Mouse (Mus musculus) embryonic facial prominence, embryonic 10.5 days (tissue): ENCODE data around the gene Rras. TPM values are rescaled to one million over a fixed set of nuclear protein-coding genes. Genes with fewer than 3 reads are reported as not detected.
A peak's percentile ranks its signal among the peaks of the same experiment; 100 is the strongest.

Source experiments
- DNase-seq: peaks from one replicate; pipeline ENCODE4 v3.0.0-alpha.2; 2017; ENCODE audit warnings: low spot score
- H3K27ac ChIP-seq: fragments of 300-500 bp; sonication (generic); replicated peaks from 2 replicates; pipeline ENCODE4 v1.5.1; 2016; ENCODE audit warnings: mild to moderate bottlenecking
- H3K27me3 ChIP-seq: fragments of 300-500 bp; sonication (generic); replicated peaks from 2 replicates; pipeline ENCODE4 v1.6.1; 2016; ENCODE audit warnings: low read depth, mild to moderate bottlenecking; ENCODE audit not compliant: poor library complexity, severe bottlenecking
- H3K36me3 ChIP-seq: fragments of 300-500 bp; sonication (generic); replicated peaks from 2 replicates; pipeline ENCODE4 v1.6.1; 2016; ENCODE audit warnings: mild to moderate bottlenecking, moderate library complexity
- H3K4me1 ChIP-seq: fragments of 300-500 bp; sonication (generic); 2 replicates; pipeline ENCODE4 v1.6.1; 2016
- H3K4me3 ChIP-seq: fragments of 300-500 bp; sonication (generic); 2 replicates; pipeline ENCODE4 v1.5.1; 2016; ENCODE audit warnings: mild to moderate bottlenecking, moderate library complexity
- H3K9me3 ChIP-seq: fragments of 300-500 bp; sonication (generic); 2 replicates; pipeline ENCODE4 v1.6.1; 2016; ENCODE audit warnings: mild to moderate bottlenecking
- WGBS: fragments of 180-500 bp; shearing (Covaris S2); methylation state at CpG from one replicate; pipeline ENCODE4 v1.1.7; 2016; 5-methylcytosine and 5-hydroxymethylcytosine counted together
- polyA plus RNA-seq: library from polyadenylated mRNA; unstranded; fragments of >200 nt; fragmentation: Nextera tagmentation; extraction: Ambion mirVana; gene quantifications from 2 replicates; pipeline ENCODE4 v1.2.1, GENCODE M21; 2016

Rras gene
- polyA plus RNA-seq, 1 experiment from 2014 or later, result 20.3 TPM

- Histone ChIP-seq H3K27ac (no peak overlapping the region), H3K36me3 (peaks cover 100% of the 10 kb centered on the region), H3K4me3 (0 out of 2 replicates have a peak overlapping the region, but pooled peaks have one; percentile 4), H3K27me3 (no peaks in the 10 kb centered on the region), H3K4me1 (peaks cover 4% of the 10 kb centered on the region; the same call in 1 of the 2 replicates), H3K9me3 (no peaks in the 10 kb centered on the region)
- 89% methylated on average over 6 of the region's 6 CpGs for WGBS
- no peak for DNase-seq
Observed at GRCm38 (mm10) chr7:45005321-45005992, 12.3 kb upstream of the Rras start.

GRCm38 (mm10) chr7:45006503-45006902 is 11.3 kb upstream of the Rras start:
- 96% methylated on average over 12 of the region's 12 CpGs for WGBS
- no peaks in the 10 kb centered on the region for H3K27me3 ChIP-seq
- H3K4me1 ChIP-seq, result 0 out of 2 replicates have a peak, but pooled peaks cover 3% of the 10 kb centered on the region
- DNase-seq, result no peak
- H3K36me3 ChIP-seq, result peaks cover 100% of the 10 kb centered on the region
- H3K27ac ChIP-seq, result no peak overlapping the region
- H3K4me3 ChIP-seq, result peak overlapping the region; percentile 23; the same call in 1 of the 2 replicates
- H3K9me3 ChIP-seq, result no peaks in the 10 kb centered on the region

DNA sequence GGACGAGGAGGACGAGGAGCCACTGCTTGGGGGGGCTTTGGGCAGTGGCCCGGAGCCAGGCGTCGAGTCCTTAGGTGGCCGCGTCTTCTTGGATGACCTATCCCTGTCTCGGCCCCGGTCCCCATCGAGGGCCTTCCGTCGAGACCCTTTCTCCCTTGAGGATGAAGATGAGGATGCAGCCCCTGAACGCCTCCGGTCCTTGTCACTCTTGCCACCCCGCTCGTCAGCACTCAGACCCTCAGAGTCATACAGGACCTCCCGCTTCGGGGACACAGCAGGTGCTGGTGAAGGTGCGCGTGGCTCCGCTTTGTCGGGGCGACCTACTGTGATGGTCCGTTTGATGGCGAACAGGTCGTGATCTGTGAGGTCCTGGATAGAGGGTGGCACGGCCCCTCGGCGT is 10.6 kb upstream of the Rras start:
- H3K4me3 ChIP-seq, result peak overlapping the region; percentile 23; the same call in 1 of the 2 replicates
- no peaks in the 10 kb centered on the region for H3K9me3 ChIP-seq
- no peak overlapping the region for H3K27ac ChIP-seq
- no peaks in the 10 kb centered on the region for H3K27me3 ChIP-seq
- 0 out of 2 replicates have a peak, but pooled peaks cover 3% of the 10 kb centered on the region for H3K4me1 ChIP-seq
- peaks cover 100% of the 10 kb centered on the region for H3K36me3 ChIP-seq
- WGBS, result 96% methylated on average over 29 of the region's 29 CpGs
- no peak for DNase-seq

DNA sequence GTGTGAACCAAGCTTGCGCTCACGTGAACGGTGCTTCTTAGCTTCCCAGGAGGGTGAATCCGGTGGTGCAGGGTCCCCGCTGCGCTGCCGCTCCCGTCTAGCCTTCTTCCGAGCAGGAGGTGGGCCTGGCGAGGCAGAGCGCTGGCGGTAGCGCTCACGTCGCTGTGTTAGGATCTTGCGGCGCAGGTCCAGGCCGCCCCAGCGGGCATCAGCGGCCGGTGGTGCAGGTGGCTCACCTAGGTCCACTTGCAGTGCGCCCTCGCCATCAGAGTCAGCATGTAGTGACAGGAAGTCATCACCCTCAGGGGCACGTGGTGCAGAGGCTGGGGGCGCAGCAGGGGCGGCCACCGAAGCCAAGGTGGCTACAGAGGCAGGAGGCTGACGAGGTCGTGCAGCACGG is 9.9 kb upstream of the Rras start:
- DNase-seq, result no peak
- H3K36me3 ChIP-seq, result peaks cover 100% of the 10 kb centered on the region
- WGBS, result 95% methylated on average over 30 of the region's 30 CpGs

GRCm38 (mm10) chr7:45008411-45008810 is 9.3 kb upstream of the Rras start:
- 0 out of 2 replicates have a peak, but pooled peaks cover 3% of the 10 kb centered on the region for H3K4me1 ChIP-seq
- H3K9me3 ChIP-seq, result no peaks in the 10 kb centered on the region
- no peak overlapping the region for H3K27ac ChIP-seq
- WGBS, result 95% methylated on average over 19 of the region's 19 CpGs
- DNase-seq, result no peak
- H3K4me3 ChIP-seq, result no peak overlapping the region; the same call in 1 of the 2 replicates
- no peaks in the 10 kb centered on the region for H3K27me3 ChIP-seq
- peaks cover 100% of the 10 kb centered on the region for H3K36me3 ChIP-seq

More for the DNA sequence above, 9.9 kb upstream of the Rras start:
- H3K27me3 ChIP-seq, result no peaks in the 10 kb centered on the region
- H3K9me3 ChIP-seq, result no peaks in the 10 kb centered on the region
- H3K4me3 ChIP-seq, result peak overlapping the region; percentile 29
- 0 out of 2 replicates have a peak, but pooled peaks cover 3% of the 10 kb centered on the region for H3K4me1 ChIP-seq
- H3K27ac ChIP-seq, result no peak overlapping the region

DNA sequence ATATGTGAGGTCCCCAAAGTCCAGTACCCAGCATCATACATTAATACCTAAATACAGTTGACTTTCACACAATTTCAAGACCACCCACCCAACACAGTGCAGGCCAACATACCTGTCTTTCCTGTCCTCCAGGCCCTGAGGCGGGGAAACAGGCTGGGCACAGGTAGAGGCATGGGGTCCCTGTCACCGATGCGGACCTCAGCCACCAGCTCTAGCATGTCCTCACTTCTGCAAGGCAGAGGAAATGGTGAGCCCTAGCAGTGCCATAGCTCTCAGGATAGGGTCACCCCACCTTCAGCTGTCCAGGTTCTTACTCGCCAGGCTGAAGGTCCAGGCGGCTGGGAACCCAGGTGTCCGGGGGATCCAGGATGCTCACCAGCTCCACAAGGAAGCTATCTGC is 5.8 kb upstream of the Rras start:
- no peak for DNase-seq
- Histone ChIP-seq H3K36me3 (peaks cover 74% of the 10 kb centered on the region), H3K27me3 (no peaks in the 10 kb centered on the region), H3K27ac (no peak overlapping the region), H3K4me1 (peaks cover 19% of the 10 kb centered on the region), H3K4me3 (peak overlapping the region; percentile 16; the same call in 1 of the 2 replicates), H3K9me3 (no peaks in the 10 kb centered on the region)
- 97% methylated on average over 6 of the region's 6 CpGs for WGBS

DNA sequence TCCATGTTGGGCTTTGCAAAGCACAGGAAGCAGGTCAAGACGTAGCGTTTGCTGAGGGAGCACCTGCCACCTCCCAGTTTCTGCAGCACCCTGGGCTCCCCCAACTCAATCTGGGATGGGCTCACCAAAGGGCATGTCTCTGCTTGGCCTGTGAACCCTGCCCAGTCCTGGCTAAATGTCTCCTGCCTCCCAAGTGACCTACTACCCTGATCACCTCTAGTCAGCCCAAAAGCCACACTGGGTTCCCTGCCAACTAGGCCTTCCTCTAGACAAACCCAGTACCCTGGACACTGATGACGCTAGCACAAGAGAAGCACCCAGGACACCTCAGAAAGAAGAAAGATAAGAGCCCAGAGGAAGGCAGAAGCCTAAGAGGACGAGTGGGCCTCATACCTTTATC is 4.9 kb upstream of the Rras start:
- Histone ChIP-seq H3K36me3 (peaks cover 66% of the 10 kb centered on the region), H3K9me3 (no peaks in the 10 kb centered on the region), H3K27me3 (no peaks in the 10 kb centered on the region), H3K4me3 (no peak overlapping the region; the same call in 1 of the 2 replicates), H3K4me1 (peaks cover 23% of the 10 kb centered on the region), H3K27ac (no peak overlapping the region)
- DNase-seq, result no peak
- WGBS, result 89% methylated on average over 4 of the region's 4 CpGs

GRCm38 (mm10) chr7:45013366-45014095 is 4.2 kb upstream of the Rras start:
- 95% methylated on average over 16 of the region's 16 CpGs for WGBS
- no peak for DNase-seq
- Histone ChIP-seq H3K9me3 (no peaks in the 10 kb centered on the region), H3K4me1 (peaks cover 30% of the 10 kb centered on the region), H3K27me3 (peaks cover 2% of the 10 kb centered on the region; the same call in 1 of the 2 replicates), H3K27ac (no peak overlapping the region), H3K36me3 (peaks cover 59% of the 10 kb centered on the region), H3K4me3 (0 out of 2 replicates have a peak overlapping the region, but pooled peaks have one; percentile 98)

GRCm38 (mm10) chr7:45014096-45014451 is 3.7 kb upstream of the Rras start:
- Histone ChIP-seq H3K4me1 (peaks cover 35% of the 10 kb centered on the region), H3K9me3 (no peaks in the 10 kb centered on the region), H3K27me3 (peaks cover 7% of the 10 kb centered on the region; the same call in 1 of the 2 replicates), H3K27ac (no peak overlapping the region), H3K36me3 (peaks cover 53% of the 10 kb centered on the region), H3K4me3 (peak overlapping the region; percentile 98; the same call in 1 of the 2 replicates)
- WGBS, result 96% methylated on average over 3 of the region's 3 CpGs
- DNase-seq, result no peak

DNA sequence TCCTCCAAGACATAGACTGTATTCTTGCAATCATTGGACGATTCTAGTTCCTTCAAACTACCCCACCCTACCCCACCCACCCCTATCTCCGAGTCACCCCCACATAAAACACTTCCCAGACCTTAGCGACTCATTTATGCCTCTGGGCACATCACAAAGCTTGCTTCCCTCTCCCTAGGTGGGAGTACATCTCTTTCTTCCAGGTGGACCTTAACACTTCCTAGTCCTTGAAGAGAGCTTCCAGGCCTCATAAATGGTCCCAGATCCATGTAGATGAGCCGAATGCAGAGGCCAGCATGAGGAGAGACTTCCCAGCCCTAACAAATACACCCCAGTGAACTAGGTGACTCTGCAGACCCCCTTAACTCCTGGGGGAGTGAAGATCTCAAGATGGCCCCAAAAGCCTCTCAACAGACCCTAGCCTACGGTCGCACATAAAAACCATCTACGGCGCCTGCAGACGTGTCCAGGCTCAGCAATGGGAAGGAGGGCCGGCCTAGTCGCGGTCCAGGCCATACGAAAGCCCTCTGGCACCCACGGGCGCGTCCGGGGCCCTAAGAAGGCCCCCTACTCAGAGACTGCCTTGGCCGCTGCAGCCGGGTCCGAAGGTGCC is 2.3 kb upstream of the Rras start:
- Histone ChIP-seq H3K27me3 (peaks cover 15% of the 10 kb centered on the region; the same call in 1 of the 2 replicates), H3K27ac (peak overlapping the region; percentile 96), H3K4me1 (peaks cover 47% of the 10 kb centered on the region), H3K36me3 (peaks cover 40% of the 10 kb centered on the region), H3K9me3 (no peaks in the 10 kb centered on the region), H3K4me3 (peak overlapping the region; percentile 98)
- WGBS, result 2% methylated on average over 20 of the region's 20 CpGs
- DNase-seq, result no peak

GRCm38 (mm10) chr7:45015957-45016612 is 1.7 kb upstream of the Rras start, which contains the start of gene Scaf1:
Gene Scaf1 (minus strand): TSS chr7:45016363.
- Histone ChIP-seq H3K36me3 (peaks cover 33% of the 10 kb centered on the region), H3K27ac (peak within 1 kb of the TSS; percentile 96), H3K4me1 (peaks cover 49% of the 10 kb centered on the region), H3K9me3 (no peaks in the 10 kb centered on the region), H3K27me3 (peaks cover 18% of the 10 kb centered on the region; the same call in 1 of the 2 replicates), H3K4me3 (peak within 1 kb of the TSS; percentile 98)
- peak; percentile 100 for DNase-seq
- WGBS, result under 1% methylated on average over 69 of the region's 69 CpGs

DNA sequence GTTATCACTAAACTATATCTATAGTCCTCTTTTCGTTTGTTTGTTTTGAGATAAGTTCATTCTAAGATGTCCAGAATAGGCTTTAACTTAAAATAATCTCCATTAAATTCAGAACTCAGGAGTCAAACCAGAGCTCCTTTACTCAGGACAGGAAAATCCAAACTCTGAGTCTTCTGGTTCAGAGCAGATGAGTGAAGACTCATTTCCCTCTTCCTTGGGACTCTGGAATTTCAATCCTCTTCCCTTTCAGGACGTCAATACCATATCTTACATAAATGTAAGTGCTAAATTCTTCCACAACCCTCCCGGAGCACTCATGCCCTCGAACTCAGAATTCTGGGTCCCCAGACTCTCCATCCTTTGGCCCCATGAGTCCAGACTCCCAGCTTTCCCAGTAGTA is 1.0 kb upstream of the Rras start:
- Histone ChIP-seq H3K9me3 (no peaks in the 10 kb centered on the region), H3K36me3 (peaks cover 27% of the 10 kb centered on the region), H3K4me3 (peak overlapping the region; percentile 98), H3K27me3 (peaks cover 18% of the 10 kb centered on the region; the same call in 1 of the 2 replicates), H3K27ac (peak overlapping the region; percentile 96), H3K4me1 (peaks cover 51% of the 10 kb centered on the region)
- WGBS, result 2% methylated on average over 4 of the region's 4 CpGs
- DNase-seq, result no peak
